Mouse (Mus musculus) common myeloid progenitor, adult 5-6 weeks (primary cell): ENCODE measurements around the gene Gm9945. TPM values are rescaled to one million over a fixed set of nuclear protein-coding genes. Genes with fewer than 3 reads are reported as not detected.

Source experiments
- ATAC-seq: replicated peaks from 2 replicates; pipeline ENCODE4 v1.8.0; 2016; ENCODE audit warnings: low read depth, mild to moderate bottlenecking, moderate TSS enrichment, inconsistent platforms; ENCODE audit not compliant: poor library complexity, severe bottlenecking
- total RNA-seq: library from RNA; stranded (forward); fragments of 200-1000, 187-1606 nt; gene quantifications from 2 replicates; pipeline ENCODE4 v1.2.3, GENCODE M21; 2017

The Gm9945 gene
- total RNA-seq, 1 experiment from 2014 or later: not detected

DNA sequence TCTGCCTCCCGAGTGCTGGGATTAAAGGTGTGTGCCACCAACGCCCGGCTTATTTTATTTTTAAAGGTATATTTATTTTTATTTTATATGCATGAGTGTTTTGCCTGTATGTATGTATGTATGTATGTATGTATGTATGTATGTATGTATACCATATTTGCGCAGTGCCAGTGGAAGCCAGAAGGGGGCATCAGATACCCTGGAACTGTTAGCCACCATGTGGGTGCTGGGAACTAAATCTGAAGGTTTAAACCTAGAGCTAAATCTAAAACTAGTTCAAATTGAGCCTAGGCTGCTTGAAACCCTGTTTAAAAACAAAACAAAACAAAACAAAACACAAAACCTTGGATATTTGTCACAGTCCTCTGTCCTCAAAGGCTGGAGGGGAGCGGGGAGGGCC lies 9.0 kb downstream of the Gm9945 start:
- ATAC-seq: no peak

DNA sequence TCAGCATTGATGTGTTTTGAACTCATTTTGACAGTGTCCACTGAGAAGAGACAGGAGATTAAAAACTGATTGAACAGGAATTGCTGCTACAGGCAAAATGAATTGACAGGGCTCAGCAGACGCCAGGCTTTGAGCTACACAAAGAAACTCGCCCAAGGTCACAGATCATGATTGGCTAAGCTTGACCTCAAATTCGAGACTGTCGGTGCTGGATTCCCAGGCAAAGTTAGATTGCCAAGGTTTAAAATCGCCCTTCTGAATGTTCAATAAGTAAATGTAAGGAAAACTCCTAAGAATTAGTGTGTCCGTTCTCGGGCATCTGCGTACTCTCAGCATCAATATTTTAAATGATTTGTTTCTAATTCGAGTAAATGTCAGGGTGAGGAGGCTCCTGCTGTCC lies 9.5 kb downstream of the Gm9945 start:
- ATAC-seq: no peak

DNA sequence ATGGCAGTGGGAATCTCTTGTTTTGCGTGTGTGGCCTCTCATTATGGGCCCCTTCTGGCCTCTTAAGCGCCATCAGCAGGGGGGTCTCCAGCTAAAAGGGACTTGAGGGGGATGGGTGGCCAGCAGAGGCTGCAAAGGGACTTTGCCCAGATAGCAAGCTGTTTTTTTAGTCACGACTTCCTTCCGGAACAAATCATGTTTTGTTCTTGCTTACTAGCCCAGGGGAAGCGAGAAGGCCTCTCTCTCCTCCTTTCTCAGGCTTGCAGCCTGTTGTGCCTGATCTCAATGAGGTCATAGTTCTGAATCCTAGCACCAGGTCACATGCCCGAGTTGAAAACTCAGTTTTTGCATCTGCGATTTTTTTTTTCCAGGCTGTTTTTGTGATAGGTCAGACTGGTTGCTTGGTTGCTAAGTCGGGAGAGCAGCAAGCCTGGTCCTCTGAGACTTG lies 12.0 kb downstream of the Gm9945 start:
- no peak for ATAC-seq

DNA sequence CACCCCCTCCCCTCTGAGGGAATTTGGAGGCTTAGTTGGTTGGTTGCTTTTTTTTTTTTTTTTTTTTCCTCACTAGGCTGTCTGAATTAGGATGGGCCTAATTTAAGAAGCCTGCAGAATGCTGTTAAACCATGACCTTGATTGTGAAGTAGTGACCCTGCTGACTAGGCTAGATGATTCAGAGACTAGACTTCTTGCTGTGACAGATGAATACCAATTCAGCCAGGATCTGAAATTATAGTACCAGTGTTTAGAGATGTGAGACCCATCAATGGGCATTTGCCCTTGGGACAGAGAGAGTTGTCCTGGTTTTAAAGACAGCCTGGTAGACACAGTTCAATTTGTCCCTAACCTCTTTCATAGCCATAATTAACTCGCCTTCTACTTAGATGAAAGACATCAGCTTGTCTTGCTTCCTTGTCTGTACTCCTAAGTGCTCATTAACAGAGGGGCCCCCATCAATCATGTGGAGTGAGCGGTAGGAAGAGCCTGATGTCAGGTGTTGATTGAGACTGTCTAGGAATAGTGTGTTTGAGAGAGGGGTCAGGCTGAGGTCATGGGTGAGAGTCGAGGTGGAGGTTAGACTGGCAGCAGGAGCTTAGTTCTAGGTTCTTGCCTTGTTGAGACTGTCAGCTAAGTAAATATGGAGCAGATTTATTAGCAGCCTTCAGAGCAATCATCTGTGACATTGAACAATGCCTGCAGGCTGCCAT lies 13.4 kb downstream of the Gm9945 start:
- ATAC-seq: no peak

- ATAC-seq: no peak
Observed at GRCm38 (mm10) chr11:53495417-53495816, 15.5 kb downstream of the Gm9945 start.

GRCm38 (mm10) chr11:53496946-53497345 lies 17.0 kb downstream of the Gm9945 start:
- ATAC-seq: peak; percentile 72

DNA sequence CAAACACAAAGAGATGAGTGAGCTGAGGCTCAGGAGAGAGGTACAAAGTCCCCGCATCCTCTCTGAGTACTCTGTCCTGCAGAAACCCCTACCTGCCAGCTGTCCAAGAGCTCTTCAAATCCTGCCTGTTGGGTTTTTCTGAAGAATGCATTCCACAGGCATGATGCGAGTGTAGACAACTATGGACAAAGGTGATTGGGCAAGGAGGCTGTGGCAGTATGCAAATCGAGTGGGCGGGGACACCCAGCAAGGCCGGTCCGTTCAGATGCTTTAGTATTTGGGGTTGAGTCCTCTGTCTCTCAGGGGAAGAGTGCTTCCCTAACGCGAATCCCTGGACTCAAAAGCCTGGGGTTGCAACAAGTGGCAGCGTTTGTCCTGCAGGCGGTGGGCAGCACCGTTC lies 20.6 kb downstream of the Gm9945 start:
- peak; percentile 33; the same call in 1 of the 2 replicates for ATAC-seq

GRCm38 (mm10) chr11:53502039-53502765 lies 22.2 kb downstream of the Gm9945 start:
- ATAC-seq: 0 out of 2 replicates have a peak, but pooled peaks have one; percentile 42

GRCm38 (mm10) chr11:53503738-53504137 lies 23.8 kb downstream of the Gm9945 start:
- 0 out of 2 replicates have a peak, but pooled peaks have one; percentile 43 for ATAC-seq

GRCm38 (mm10) chr11:53504376-53504775 lies 24.4 kb downstream of the Gm9945 start:
- ATAC-seq: no peak

GRCm38 (mm10) chr11:53505026-53505663 lies 25.2 kb downstream of the Gm9945 start:
- no peak for ATAC-seq

DNA sequence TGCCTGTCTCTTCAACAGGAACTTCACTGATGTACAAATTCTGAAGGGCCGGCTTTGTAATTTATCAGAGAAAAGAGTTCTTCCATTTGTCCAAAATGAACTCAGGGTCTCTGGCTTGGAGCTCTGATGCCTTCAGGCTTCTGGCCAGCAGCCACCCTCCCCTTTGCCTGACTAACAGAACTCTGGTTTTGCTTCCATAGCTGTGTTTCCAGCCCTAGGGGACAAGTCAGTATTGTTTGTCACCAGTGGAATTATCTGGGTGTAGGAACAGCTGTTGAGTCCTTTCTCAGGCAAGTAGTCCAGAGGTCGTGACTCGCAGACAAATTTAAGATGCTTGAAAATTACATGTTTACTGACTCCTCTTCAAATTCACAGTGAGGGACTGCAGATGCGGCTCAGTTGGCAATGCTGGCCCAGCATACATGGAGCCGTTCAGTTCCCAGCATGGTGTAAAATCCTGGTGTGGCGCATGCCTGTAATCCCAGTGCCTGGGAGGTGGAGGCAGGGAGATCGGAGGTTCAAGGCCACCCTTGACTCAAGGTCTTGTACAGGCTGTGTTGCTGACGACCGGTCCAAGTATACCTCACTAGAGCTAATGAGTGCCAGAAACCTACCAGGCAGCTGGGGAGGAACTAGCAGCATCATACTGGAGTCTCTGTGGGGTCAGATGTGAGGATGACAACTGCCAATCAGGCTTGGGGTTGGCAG lies 27.3 kb downstream of the Gm9945 start:
- ATAC-seq: no peak

DNA sequence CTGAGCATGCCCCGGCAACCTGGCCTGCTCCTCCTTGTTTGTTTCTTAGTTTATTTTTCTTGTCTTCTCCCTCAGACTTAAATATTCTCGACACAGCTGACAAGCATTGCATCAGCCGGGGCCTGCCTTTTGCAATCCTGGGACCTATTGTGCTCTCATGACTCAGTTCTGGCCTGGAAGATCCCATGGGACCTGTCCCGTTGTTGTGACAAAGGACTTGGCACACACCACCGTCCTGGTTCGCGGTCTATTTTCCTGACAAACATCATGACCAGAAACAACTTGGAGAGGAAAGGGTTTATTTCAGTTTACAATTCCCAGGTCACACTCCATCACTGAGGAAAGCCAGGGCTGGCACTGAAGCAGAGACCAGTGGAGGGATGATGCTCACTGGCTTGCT lies 28.2 kb downstream of the Gm9945 start:
- ATAC-seq: no peak

- ATAC-seq: no peak
Observed at GRCm38 (mm10) chr11:53508591-53508990, 28.6 kb downstream of the Gm9945 start.

DNA sequence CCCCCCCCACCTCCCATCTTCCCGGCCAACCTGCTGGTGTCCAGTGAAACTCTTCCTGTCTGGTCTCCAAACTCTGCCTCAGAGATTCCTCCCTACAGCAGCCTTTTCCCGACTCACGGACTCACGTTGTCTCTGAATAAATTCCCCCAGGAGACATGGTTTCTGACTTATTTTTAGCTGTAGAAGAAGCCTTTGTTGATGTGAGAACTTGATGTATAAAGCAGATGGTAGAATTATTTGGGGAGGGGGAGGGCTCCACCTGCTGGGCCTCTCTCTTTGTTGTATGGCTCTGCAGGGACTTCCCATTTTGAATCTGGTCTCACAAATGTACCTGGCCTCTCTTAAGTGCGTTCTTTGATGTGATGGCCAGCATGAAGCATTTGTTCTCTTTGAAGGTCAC lies 30.4 kb downstream of the Gm9945 start:
- ATAC-seq: no peak

- 0 out of 2 replicates have a peak, but pooled peaks have one; percentile 26 for ATAC-seq
Observed at GRCm38 (mm10) chr11:53516775-53517627, 37.0 kb downstream of the Gm9945 start.

- peak; percentile 30 for ATAC-seq
Observed at GRCm38 (mm10) chr11:53518759-53519158, 38.8 kb downstream of the Gm9945 start.

DNA sequence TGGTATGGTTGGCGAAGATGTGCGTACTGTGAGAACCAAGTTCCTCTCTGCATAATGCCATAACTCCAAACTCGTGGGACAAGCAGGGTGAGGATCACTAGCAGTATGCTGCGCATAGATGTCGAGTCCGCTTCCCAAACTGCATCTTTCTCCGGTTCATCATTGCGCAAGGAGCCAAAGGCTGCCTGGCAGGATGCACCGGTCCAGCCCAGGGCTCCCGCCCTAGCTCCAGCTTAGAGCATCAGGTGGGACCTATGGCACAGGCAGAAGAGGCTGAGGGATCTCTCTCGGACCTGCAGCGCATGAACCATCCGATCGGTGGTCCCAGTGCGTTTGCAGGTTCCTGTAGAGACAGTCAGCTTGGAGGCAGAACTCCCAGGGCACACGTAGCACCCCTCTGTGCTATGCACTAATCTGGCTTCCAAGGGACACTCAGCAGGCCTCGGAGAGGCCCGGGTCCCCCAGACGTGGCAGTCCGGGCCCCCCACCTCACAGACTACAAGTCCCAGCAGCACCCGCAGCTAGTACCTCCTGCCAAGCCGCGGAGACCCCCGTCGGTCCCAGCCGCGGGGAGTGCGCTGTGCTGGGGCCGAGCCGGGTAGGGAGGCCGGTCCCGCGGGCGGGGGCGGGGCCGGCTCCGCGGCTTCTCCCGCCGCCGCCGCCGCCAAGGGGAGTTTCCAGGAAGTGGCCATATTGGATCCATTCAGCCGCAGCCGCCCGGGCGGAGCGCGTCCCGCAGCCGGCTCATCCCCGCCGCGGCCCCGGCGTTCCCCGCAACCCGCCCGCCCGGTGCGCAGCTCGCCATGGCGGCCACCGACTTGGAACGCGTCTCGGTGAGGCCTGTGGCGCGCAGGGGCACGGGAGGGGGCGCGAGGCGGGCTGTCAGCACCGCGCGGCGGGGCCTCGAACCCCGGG lies 39.5 kb downstream of the Gm9945 start, which contains the start of gene Sept8:
TSS of gene Sept8 (plus strand) at position 51 of the 915 bp plus-strand sequence.
- ATAC-seq: peak; percentile 7; the same call in 1 of the 2 replicates
